Mouse (Mus musculus) monocyte, adult 2 months (primary cell): ENCODE data around the gene Pcbp2.

Experiments
- DNase-seq, 2 experiments: peaks; one replicate each; pipeline ENCODE4 v3.0.0; 2022; ENCODE audit warnings: low spot score in 2 of 2, low read depth in 1 of 2

Gene Pcbp2

GRCm38 (mm10) chr15:102463666-102464065 is 6.7 kb upstream of the Pcbp2 start:
- no peak for DNase-seq

DNA sequence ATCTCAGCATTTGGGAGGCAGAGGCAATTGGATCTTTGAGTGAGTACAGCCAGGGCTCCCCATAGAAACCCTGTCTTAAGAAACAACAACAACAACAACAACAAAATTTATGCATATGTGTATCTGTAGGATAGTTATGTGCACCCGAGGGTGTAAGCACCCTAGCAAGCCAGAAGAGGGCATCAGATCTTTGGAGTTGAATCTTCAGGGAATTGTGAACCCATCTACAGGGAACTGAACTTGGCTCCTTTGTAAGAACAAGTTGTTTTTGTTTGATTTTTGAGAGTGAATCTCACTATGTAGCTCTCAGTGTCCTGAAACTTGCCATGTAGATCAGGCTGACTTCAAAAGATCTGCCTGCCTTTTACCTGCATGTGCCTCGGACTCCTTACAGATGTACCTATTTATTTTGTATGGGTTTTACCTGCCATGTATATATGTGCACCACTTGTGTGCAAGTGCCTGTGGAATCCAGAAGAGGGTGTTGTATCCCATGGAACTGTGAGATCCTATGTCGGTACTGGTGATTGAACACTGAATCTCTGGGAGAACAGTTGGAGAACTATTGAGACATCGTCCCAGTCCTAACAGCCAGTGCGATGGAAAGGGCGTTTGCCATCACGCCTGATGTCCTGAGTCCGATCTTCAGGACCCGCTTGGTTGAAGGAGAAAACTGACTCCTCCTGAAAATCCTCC is 1.5 kb upstream of the Pcbp2 start:
- no peak for DNase-seq

- DNase-seq, result peak in 1 of 2 experiments; percentile 51
Observed at GRCm38 (mm10) chr15:102470605-102471294, 411 bp downstream of the Pcbp2 start.

DNA sequence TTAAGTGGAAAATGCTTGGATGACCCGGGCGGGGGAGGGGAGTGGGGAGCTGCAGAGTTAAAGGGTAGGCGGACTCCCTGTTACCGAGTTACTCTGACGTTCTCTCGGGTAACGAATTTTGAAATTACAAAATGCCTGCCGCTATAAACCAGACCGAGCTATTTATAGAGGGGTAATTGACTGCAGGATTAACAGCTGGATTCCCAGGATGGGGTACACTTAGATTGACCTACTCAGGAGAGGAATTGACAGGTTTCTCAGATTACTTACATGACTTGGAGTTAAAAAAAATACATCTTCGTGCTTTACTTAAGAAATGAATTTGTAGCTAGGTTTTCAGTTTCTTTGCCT is 931 bp downstream of the Pcbp2 start:
- DNase-seq, result no peak

DNA sequence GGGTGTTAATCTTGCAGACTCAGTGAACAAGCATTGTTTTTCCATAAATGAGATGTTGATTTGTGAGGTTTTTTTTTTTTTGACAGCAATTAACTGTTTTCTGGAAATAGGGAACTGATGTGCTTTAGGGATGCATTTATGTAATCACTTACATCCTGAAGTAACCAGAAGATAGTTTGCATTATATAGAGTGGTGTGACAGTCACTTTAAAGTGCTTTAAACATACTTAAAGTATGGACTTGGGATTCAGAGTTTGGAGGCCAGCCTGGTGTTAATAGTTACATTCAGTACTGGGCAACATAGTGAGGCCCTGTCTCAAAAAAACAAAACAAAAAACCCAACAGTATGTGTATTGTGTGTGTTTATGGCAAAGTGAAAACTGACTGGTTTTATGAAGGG is 1.4 kb downstream of the Pcbp2 start:
- no peak for DNase-seq

DNA sequence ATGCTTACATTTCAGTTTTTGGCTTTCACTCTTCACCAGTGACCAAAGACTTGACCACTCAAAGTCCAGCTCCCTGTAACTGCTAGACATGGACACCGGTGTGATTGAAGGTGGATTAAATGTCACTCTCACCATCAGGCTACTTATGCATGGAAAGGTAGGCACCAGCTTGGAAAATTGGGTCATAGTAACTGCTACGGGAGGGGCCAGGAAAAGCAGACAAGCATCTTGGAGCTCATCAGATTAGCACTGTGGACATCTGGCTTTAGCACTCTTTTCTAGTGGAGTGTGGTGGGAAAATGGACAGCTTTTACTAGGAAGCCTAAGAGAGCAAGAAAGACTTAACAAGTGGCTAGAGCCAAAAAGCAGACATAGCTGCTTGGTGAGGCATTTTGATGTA is 2.9 kb downstream of the Pcbp2 start:
- DNase-seq, result no peak

GRCm38 (mm10) chr15:102474520-102474919 is 4.2 kb downstream of the Pcbp2 start:
- DNase-seq, result no peak

GRCm38 (mm10) chr15:102483136-102483535 is 12.8 kb downstream of the Pcbp2 start:
- DNase-seq, result no peak

DNA sequence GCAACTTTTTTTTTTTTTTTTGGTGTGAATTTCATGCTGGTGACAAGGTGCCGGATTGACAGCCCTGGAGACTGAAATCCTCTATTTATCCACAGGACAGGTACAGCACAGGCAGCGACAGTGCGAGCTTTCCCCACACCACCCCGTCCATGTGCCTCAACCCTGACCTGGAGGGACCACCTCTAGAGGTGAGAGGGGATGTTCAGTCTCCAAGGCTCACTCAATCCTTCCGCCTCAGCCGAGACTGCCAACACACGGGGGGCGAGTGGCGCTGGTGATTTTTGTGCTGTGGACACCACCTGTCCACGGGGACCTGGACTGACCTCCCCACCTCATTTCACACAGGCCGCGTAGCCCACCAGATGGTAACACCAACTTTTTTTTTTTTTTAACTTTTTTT is 15.5 kb downstream of the Pcbp2 start:
- DNase-seq, result no peak

DNA sequence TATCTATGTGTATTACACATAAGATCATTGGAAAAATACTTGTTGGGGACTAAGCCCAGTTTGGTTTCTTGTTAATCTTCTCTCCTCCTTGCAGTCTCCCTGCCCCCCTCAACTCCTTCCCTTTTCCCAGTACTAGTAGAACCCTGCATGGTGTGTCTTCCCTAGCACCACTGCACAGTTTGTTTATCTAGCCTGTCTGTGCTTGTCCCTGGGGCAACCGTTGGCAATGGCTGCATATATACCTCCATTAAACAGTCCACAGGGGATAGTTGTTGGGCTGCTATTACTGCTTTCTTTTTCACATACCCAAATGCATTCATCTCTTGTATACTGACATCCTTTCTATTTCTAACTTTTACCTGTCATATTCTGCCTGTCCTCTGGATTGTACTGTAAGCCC is 17.3 kb downstream of the Pcbp2 start:
- no peak for DNase-seq

- DNase-seq, result no peak
Observed at GRCm38 (mm10) chr15:102498322-102498721, 28.0 kb downstream of the Pcbp2 start.

GRCm38 (mm10) chr15:102499370-102499769 is 29.0 kb downstream of the Pcbp2 start:
- no peak for DNase-seq

DNA sequence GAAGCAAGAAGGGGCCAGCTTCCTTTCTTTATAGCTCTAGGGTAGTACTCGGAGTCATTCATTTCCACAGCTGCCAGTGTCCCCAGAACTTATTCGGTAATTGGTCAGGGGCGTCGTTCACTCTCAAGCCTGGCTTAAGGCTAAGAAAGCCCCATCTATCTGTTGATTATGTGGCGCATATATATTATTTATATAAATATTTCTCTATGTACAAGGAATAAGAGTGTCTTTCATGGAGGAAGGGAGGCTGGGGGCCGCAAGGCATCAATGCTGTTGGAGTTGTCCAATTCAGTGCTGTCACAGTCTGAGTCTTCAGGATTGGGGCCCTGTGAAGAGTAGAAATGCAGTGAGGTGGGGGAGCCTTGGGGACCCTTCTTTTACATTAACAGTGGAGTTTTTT is 29.5 kb downstream of the Pcbp2 start:
- no peak for DNase-seq

DNA sequence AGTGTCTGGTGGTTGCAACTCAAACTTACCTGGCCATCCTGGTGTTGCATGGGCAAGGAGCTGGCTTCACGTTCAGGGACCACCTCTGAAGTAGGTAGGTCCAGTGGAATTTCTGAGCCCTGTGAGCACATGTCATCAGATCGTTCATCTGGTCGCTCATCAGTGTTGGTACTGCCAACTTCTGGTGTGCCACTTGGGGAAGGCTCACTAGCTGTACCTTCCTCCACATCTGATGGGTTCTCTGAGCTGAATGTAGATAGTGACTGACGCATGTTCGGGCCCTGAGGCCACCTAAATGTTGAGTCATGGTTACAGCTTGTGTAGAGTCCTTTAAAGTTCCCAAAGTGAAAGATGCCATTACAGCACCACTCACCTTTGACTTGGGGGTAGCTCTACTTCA is 30.1 kb downstream of the Pcbp2 start:
- no peak for DNase-seq

DNA sequence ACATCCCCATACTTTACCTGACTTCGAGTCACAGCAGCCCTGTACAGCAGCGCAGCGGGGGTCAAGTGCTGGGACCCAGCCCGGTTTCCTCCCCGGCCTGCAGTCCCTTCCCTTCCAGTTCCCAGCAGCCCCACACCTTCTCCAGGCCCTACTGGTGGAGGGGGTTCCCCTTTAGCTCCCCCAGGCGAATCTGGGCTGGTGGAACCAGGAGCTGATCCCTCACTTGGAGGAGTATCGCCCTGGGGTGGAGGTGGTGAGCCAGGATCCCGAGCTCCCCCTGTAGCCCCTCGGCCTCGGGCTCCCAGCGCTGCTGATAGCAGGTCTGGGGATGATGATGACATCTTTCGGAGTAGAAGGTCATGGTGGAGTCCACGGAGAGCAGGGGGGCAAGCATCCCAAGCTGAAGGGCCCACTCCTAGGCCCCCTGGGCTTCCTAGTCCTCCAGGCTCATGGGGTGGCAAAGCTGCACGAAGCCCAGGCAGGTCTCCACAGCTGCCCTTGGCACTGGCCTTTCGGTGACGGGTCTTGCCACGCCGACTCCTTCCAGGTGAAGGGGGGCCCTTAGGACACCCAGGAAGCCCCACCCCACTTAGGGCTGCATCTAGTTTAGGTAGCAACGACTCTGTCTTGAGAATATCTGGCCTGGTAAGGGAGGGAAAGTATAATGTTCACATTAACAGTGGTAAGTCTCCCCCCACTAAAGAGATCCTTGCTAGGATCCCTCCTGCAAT is 30.9 kb downstream of the Pcbp2 start:
- no peak for DNase-seq

- no peak for DNase-seq
Observed at GRCm38 (mm10) chr15:102502254-102502840, 32.0 kb downstream of the Pcbp2 start.

- no peak for DNase-seq
Observed at GRCm38 (mm10) chr15:102503447-102503846, 33.1 kb downstream of the Pcbp2 start, which contains the start of gene Gm10337. Gm10337 (plus strand) TSS chr15:102503722.

GRCm38 (mm10) chr15:102503924-102504782 is 33.8 kb downstream of the Pcbp2 start:
- DNase-seq, result no peak

- no peak for DNase-seq
Observed at GRCm38 (mm10) chr15:102505073-102505769, 34.9 kb downstream of the Pcbp2 start.

GRCm38 (mm10) chr15:102505770-102506463 is 35.6 kb downstream of the Pcbp2 start:
- DNase-seq, result no peak
